Mouse (Mus musculus): ENCODE data around the gene Pir.
A peak's percentile ranks its signal among the peaks of the same experiment; 100 is the strongest.

The Pir gene

GRCm38 (mm10) chrX:164269285-164269761 is at the start of gene Pir:
TSS of gene Pir (plus strand) at chrX:164269371.
- DNase-seq (ENCODE audit: low spot score) = peak; percentile 59

- peak; percentile 18 for DNase-seq (ENCODE audit: low spot score)
These were observed 47.2 kb upstream of the Pir start for GRCm38 (mm10) chrX:164221989-164222388.

GRCm38 (mm10) chrX:164233380-164233779 is 35.8 kb upstream of the Pir start:
- DNase-seq (ENCODE audit: low spot score) = no peak

- DNase-seq (ENCODE audit: low spot score) = peak; percentile 17
These were observed 23.5 kb upstream of the Pir start for GRCm38 (mm10) chrX:164245714-164246113.

GRCm38 (mm10) chrX:164246722-164247121 is 22.4 kb upstream of the Pir start:
- no peak for DNase-seq (ENCODE audit: low spot score)

- DNase-seq (ENCODE audit: low spot score) = no peak
These were observed 12.6 kb upstream of the Pir start for GRCm38 (mm10) chrX:164256527-164256926.

GRCm38 (mm10) chrX:164258057-164258456 is 11.1 kb upstream of the Pir start, which contains the start of gene Bmx:
TSS of gene Bmx (minus strand) at chrX:164258193.
- no peak for DNase-seq (ENCODE audit: low spot score)

- no peak for DNase-seq (ENCODE audit: low spot score)
These were observed 10.5 kb upstream of the Pir start for GRCm38 (mm10) chrX:164258662-164259061.

GRCm38 (mm10) chrX:164262286-164262685 is 6.9 kb upstream of the Pir start:
- no peak for DNase-seq (ENCODE audit: low spot score)

GRCm38 (mm10) chrX:164264861-164265260 is 4.3 kb upstream of the Pir start:
- peak; percentile 5 for DNase-seq (ENCODE audit: low spot score)

GRCm38 (mm10) chrX:164270603-164271002 is 1.4 kb downstream of the Pir start:
- no peak for DNase-seq (ENCODE audit: low spot score)

- no peak for DNase-seq (ENCODE audit: low spot score)
These were observed 6.4 kb downstream of the Pir start for GRCm38 (mm10) chrX:164275536-164275935.

GRCm38 (mm10) chrX:164280918-164281647 is 11.9 kb downstream of the Pir start:
- no peak for DNase-seq (ENCODE audit: low spot score)

- no peak for DNase-seq (ENCODE audit: low spot score)
These were observed 14.6 kb downstream of the Pir start for GRCm38 (mm10) chrX:164283808-164284207.

GRCm38 (mm10) chrX:164287077-164287476 is 17.9 kb downstream of the Pir start:
- peak; percentile 42 for DNase-seq (ENCODE audit: low spot score)

- DNase-seq (ENCODE audit: low spot score) = no peak
These were observed 22.0 kb downstream of the Pir start for GRCm38 (mm10) chrX:164291147-164291546.

- DNase-seq (ENCODE audit: low spot score) = no peak
These were observed 37.1 kb downstream of the Pir start for GRCm38 (mm10) chrX:164306250-164306649.

GRCm38 (mm10) chrX:164313876-164314275 is 44.7 kb downstream of the Pir start:
- no peak for DNase-seq (ENCODE audit: low spot score)

GRCm38 (mm10) chrX:164318554-164318953 is 49.4 kb downstream of the Pir start:
- no peak for DNase-seq (ENCODE audit: low spot score)

GRCm38 (mm10) chrX:164320031-164320430 is 50.9 kb downstream of the Pir start:
- no peak for DNase-seq (ENCODE audit: low spot score)

- DNase-seq (ENCODE audit: low spot score) = no peak
These were observed 53.3 kb downstream of the Pir start for GRCm38 (mm10) chrX:164322492-164322891.

- DNase-seq (ENCODE audit: low spot score) = no peak
These were observed 54.3 kb downstream of the Pir start for GRCm38 (mm10) chrX:164323391-164323913.

GRCm38 (mm10) chrX:164330351-164330750 is 61.2 kb downstream of the Pir start:
- no peak for DNase-seq (ENCODE audit: low spot score)

GRCm38 (mm10) chrX:164330766-164331165 is 61.6 kb downstream of the Pir start:
- no peak for DNase-seq (ENCODE audit: low spot score)

Data from retina, embryonic 14.5 days (tissue).